Mouse (Mus musculus) midbrain, embryonic 14.5 days (tissue): ENCODE measurements around the gene Ctu1. TPM values are rescaled to one million over a fixed set of nuclear protein-coding genes. Genes with fewer than 3 reads are reported as not detected.

Source experiments
- ATAC-seq: fragments of 200-750 bp; cut with Nextera tagmentation; 2 replicates; pipeline ENCODE4 v1.8.0; 2017; ENCODE audit warnings: moderate number of reproducible peaks, moderate library complexity; ENCODE audit not compliant: low FRiP score, low TSS enrichment
- DNase-seq: peaks from one replicate; pipeline ENCODE4 v3.0.0-alpha.2; 2015
- H3K27ac ChIP-seq: fragments of 300-500 bp; sonication (generic); replicated peaks from 2 replicates; pipeline ENCODE4 v1.5.1; 2014; ENCODE audit warnings: mild to moderate bottlenecking, low read depth, low read length, moderate library complexity
- H3K27me3 ChIP-seq: fragments of 300-500 bp; sonication (generic); 2 replicates; pipeline ENCODE4 v1.6.1; 2014; ENCODE audit warnings: low read length, control low read depth, mixed read lengths; ENCODE audit not compliant: control insufficient read depth, insufficient read depth
- H3K36me3 ChIP-seq: fragments of 300-500 bp; sonication (generic); 2 replicates; pipeline ENCODE4 v1.6.1; 2014; ENCODE audit warnings: low read length, control low read depth; ENCODE audit not compliant: control insufficient read depth, insufficient read depth
- H3K4me1 ChIP-seq: fragments of 300-500 bp; sonication (generic); 2 replicates; pipeline ENCODE4 v1.6.1; 2014; ENCODE audit warnings: mild to moderate bottlenecking, antibody characterized with exemption, low read length, control low read depth; ENCODE audit not compliant: control insufficient read depth, insufficient read depth
- H3K4me2 ChIP-seq: fragments of 300-500 bp; sonication (generic); 2 replicates; pipeline ENCODE4 v1.6.1; 2014; ENCODE audit warnings: mild to moderate bottlenecking, low read length, moderate library complexity
- H3K4me3 ChIP-seq: fragments of 300-500 bp; sonication (generic); replicated peaks from 2 replicates; pipeline ENCODE4 v1.5.1; 2014; ENCODE audit warnings: low read depth, low read length
- H3K9ac ChIP-seq: fragments of 300-500 bp; sonication (generic); replicated peaks from 2 replicates; pipeline ENCODE4 v1.6.1; 2014; ENCODE audit warnings: mild to moderate bottlenecking, low read length, moderate library complexity
- H3K9me3 ChIP-seq: fragments of 300-500 bp; sonication (generic); 2 replicates; pipeline ENCODE4 v1.6.1; 2016; ENCODE audit warnings: low read length, control low read depth, mixed read lengths; ENCODE audit not compliant: control insufficient read depth
- WGBS: fragments of 180-500 bp; shearing (Covaris S2); extraction: QIAGEN DNeasy Blood & Tissue Kit; methylation state at CpG from one replicate; pipeline ENCODE4 v1.1.7; 2014; 5-methylcytosine and 5-hydroxymethylcytosine counted together
- polyA plus RNA-seq: library from polyadenylated mRNA; unstranded; fragments of >200 nt; fragmentation: Nextera tagmentation; extraction: Ambion mirVana; gene quantifications from 2 replicates; pipeline ENCODE4 v1.2.1, GENCODE M21; 2014

Ctu1 gene
- 16.6 and 23.4 TPM in 2 replicates for polyA plus RNA-seq

DNA sequence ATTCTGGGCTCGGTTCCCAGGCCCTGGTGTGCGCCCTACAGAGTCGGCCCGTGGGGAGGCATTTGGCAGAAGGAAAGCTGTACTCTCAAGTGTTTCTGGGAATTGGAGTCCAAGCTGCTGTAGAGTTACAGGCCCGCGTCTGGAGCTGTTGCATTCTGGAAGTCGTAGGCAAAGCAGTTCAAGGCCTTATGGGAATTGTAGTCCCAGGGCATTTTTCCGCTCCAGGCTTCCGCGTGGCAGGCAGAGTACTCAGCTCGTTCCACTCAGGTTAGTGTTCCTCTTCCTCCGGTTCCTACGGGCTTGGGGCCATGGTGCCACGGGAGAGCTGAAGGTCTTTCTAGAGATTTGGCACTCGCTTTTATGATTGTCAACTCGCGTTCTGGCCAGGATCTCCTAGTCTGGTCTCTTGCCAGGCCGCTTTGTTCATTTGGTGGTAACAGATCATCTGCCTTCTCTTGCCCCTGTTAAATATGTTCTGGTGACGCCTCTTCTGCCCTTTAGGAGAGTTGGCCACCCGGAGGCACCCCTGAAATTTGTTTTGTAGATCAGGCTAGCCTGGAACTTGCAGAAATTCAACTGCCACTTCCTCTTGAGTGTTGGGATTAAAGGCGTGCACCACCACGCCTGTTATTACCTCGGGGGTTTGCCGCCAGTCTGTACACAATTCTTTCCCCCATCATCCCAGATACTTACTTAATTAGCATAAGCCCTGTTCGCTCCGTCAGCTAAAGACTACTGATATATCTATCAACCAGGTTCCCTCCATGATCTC lies at the start of gene Ctu1:
Gene Ctu1 (plus strand): TSS at position 208 of the 772 bp plus-strand sequence.
- peak within 1 kb of the TSS; percentile 66 for H3K9ac ChIP-seq
- DNase-seq (peak; percentile 96), ATAC-seq (peak; percentile 90)
- H3K4me1 ChIP-seq: peaks cover 8% of the 10 kb centered on the region
- peak within 1 kb of the TSS; percentile 87 for H3K4me2 ChIP-seq
- WGBS: under 1% methylated on average over 26 of the region's 26 CpGs
- peak within 1 kb of the TSS; percentile 59 for H3K4me3 ChIP-seq
- H3K36me3 ChIP-seq: peaks cover 24% of the 10 kb centered on the region
- no peaks in the 10 kb centered on the region for H3K9me3 ChIP-seq
- peak within 1 kb of the TSS; percentile 17; the same call in 1 of the 2 replicates for H3K27ac ChIP-seq
- no peaks in the 10 kb centered on the region for H3K27me3 ChIP-seq

DNA sequence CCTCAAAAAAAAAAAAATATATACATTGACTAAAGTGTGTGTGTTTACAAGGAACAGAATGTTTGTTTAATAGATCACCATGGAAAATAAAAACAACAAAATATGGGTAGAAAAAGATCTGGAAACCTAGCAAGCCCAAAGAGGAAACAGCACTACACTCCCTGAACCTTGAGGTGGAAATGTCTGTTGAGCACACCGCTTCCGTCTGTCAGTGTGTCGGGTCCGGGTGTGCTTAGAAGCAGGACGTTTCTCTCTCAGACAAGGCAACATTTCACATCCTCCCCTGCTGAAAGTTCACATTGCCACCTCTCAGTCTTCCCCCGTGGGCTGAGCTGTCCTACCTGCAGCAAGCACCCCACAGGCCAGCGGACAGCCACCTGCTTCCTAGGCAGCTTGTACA lies 48.9 kb upstream of the Ctu1 start:
- no peak overlapping the region for H3K4me3 ChIP-seq
- H3K36me3 ChIP-seq: no peaks in the 10 kb centered on the region
- H3K27me3 ChIP-seq: no peaks in the 10 kb centered on the region
- DNase-seq (no peak), ATAC-seq (no peak)
- WGBS: 86% methylated on average over 7 of the region's 7 CpGs
- H3K27ac ChIP-seq: no peak overlapping the region
- no peak overlapping the region for H3K9ac ChIP-seq
- no peaks in the 10 kb centered on the region for H3K9me3 ChIP-seq
- no peak overlapping the region for H3K4me2 ChIP-seq
- H3K4me1 ChIP-seq: no peaks in the 10 kb centered on the region

- DNase-seq: peak; percentile 13
- Histone ChIP-seq H3K4me3 (no peak overlapping the region), H3K9me3 (no peaks in the 10 kb centered on the region), H3K9ac (no peak overlapping the region), H3K27ac (no peak overlapping the region), H3K4me2 (peak overlapping the region; percentile 33), H3K36me3 (no peaks in the 10 kb centered on the region), H3K27me3 (no peaks in the 10 kb centered on the region), H3K4me1 (no peaks in the 10 kb centered on the region)
- no peak for ATAC-seq
- WGBS: 18% methylated on average over 10 of the region's 10 CpGs
Measured at GRCm38 (mm10) chr7:43623819-43624218, 48.0 kb upstream of the Ctu1 start.

DNA sequence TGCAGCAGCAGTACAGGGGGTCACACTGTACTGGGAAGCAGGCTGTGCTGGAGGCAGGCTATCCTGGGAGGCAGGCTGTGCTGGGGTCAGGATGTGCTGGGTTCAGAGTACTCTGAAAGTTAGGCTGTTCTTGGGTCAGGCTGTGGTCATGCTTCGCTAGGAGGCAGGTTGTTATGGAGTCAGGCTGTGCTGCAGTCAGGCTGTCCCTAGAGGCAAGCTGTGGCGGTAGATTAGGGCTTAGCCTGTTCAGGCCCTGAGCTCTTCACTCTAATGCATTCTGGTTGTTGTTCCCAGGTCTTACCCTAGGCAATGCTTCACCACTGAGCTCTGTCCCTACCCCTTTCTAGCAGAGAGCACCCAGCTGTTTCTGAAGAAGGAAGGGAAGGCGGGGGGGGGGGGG lies 46.8 kb upstream of the Ctu1 start:
- no peak for DNase-seq
- 44% methylated on average over 3 of the region's 3 CpGs for WGBS
- H3K27ac ChIP-seq: no peak overlapping the region
- no peak for ATAC-seq
- no peaks in the 10 kb centered on the region for H3K9me3 ChIP-seq
- H3K36me3 ChIP-seq: no peaks in the 10 kb centered on the region
- H3K4me2 ChIP-seq: no peak overlapping the region
- H3K27me3 ChIP-seq: no peaks in the 10 kb centered on the region
- no peaks in the 10 kb centered on the region for H3K4me1 ChIP-seq
- no peak overlapping the region for H3K4me3 ChIP-seq
- no peak overlapping the region for H3K9ac ChIP-seq

- Histone ChIP-seq H3K27me3 (no peaks in the 10 kb centered on the region), H3K27ac (no peak overlapping the region), H3K4me1 (no peaks in the 10 kb centered on the region), H3K36me3 (no peaks in the 10 kb centered on the region), H3K4me2 (no peak overlapping the region), H3K9me3 (no peaks in the 10 kb centered on the region), H3K9ac (no peak overlapping the region), H3K4me3 (no peak overlapping the region)
- WGBS: 91% methylated on average over 8 of the region's 8 CpGs
- no peak for DNase-seq
- no peak for ATAC-seq
Measured at GRCm38 (mm10) chr7:43625794-43626422, 45.9 kb upstream of the Ctu1 start.

GRCm38 (mm10) chr7:43633940-43634339 lies 37.9 kb upstream of the Ctu1 start:
- ATAC-seq: no peak
- Histone ChIP-seq H3K9me3 (no peaks in the 10 kb centered on the region), H3K4me3 (no peak overlapping the region), H3K27ac (no peak overlapping the region), H3K4me2 (no peak overlapping the region), H3K36me3 (no peaks in the 10 kb centered on the region), H3K27me3 (no peaks in the 10 kb centered on the region), H3K4me1 (no peaks in the 10 kb centered on the region), H3K9ac (no peak overlapping the region)
- WGBS: 77% methylated on average over 4 of the region's 4 CpGs
- no peak for DNase-seq

DNA sequence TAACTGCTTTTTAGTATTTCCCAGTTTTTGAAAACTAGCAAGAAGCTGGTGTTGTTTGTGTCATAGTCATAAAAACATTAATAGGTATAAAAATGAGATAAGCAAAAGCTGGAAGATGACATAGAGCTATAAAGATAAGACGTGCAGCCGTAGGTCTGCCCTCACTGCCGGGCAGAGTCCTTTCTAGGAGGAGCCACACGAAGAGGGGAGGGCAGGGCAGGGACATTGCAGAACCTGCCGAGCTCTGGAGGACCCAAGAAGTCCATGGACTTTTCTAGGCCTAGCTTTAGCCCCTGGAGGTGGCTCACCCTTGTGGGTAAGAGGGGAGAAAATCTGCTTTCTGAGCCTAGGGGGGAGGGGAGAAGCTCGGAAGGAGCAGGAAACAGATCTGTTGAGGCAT lies 37.3 kb upstream of the Ctu1 start, which contains the start of gene Ceacam18:
Gene Ceacam18 (plus strand): TSS at position 208 of the 400 bp plus-strand sequence.
- H3K4me3 ChIP-seq: no peak within 1 kb of the TSS
- H3K9ac ChIP-seq: no peak within 1 kb of the TSS
- DNase-seq (no peak), ATAC-seq (no peak)
- H3K4me2 ChIP-seq: no peak within 1 kb of the TSS
- 80% methylated on average over 6 of the region's 6 CpGs for WGBS
- no peaks in the 10 kb centered on the region for H3K4me1 ChIP-seq
- no peaks in the 10 kb centered on the region for H3K27me3 ChIP-seq
- H3K36me3 ChIP-seq: no peaks in the 10 kb centered on the region
- H3K27ac ChIP-seq: no peak within 1 kb of the TSS
- H3K9me3 ChIP-seq: no peaks in the 10 kb centered on the region

- no peak overlapping the region for H3K9ac ChIP-seq
- H3K4me2 ChIP-seq: no peak overlapping the region
- no peak for ATAC-seq
- no peaks in the 10 kb centered on the region for H3K27me3 ChIP-seq
- H3K4me1 ChIP-seq: no peaks in the 10 kb centered on the region
- no peak overlapping the region for H3K4me3 ChIP-seq
- H3K9me3 ChIP-seq: no peaks in the 10 kb centered on the region
- WGBS: 79% methylated on average over 2 of the region's 2 CpGs
- DNase-seq: no peak
- no peaks in the 10 kb centered on the region for H3K36me3 ChIP-seq
- no peak overlapping the region for H3K27ac ChIP-seq
Measured at GRCm38 (mm10) chr7:43636194-43636593, 35.6 kb upstream of the Ctu1 start.

GRCm38 (mm10) chr7:43637118-43637517 lies 34.7 kb upstream of the Ctu1 start:
- Histone ChIP-seq H3K27ac (no peak overlapping the region), H3K36me3 (no peaks in the 10 kb centered on the region), H3K9ac (no peak overlapping the region), H3K4me1 (no peaks in the 10 kb centered on the region), H3K9me3 (no peaks in the 10 kb centered on the region), H3K4me3 (no peak overlapping the region), H3K4me2 (no peak overlapping the region), H3K27me3 (no peaks in the 10 kb centered on the region)
- ATAC-seq (no peak), DNase-seq (no peak)
- WGBS: 37% methylated on average over 1 of the region's 1 CpGs
